Mouse (Mus musculus) erythroblast, embryonic 14.5 days (primary cell): Measurements from ENCODE around the gene Fcrla.

ENCODE experiments used
- GATA1 ChIP-seq: IDR thresholded peaks from 2 replicates; pipeline ENCODE4 v1.6.1; 2012; ENCODE audit warnings: low read length, inconsistent platforms, mixed read lengths
- TAL1 ChIP-seq: IDR thresholded peaks from 3 replicates; pipeline ENCODE4 v1.6.1; 2012; ENCODE audit warnings: low read length, inconsistent platforms, mixed read lengths

DNA sequence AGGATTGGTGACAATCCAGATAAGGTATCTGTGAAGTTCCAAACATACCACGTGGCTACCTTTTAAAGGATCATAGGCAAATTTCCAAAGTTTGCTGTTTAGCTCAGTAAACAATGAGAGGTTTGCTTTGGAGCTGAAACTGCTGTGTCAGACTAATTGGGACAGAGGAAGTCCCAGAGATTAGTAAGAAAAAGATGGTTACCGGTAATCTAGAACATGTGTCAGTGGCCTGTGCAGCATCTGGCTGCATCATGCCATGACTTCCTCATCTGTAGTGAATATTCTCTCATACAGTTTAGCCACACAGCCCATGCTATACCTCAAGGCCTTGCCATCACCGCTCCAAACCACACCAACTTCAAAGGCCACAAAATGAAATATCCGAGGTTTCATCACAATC, 45.6 kb upstream of the Fcrla start:
- TF ChIP-seq GATA1 = no peak
- TF ChIP-seq TAL1 = no peak
